9 mouse cellular contexts compared by ENCODE assay signal in the genomic region with DNA sequence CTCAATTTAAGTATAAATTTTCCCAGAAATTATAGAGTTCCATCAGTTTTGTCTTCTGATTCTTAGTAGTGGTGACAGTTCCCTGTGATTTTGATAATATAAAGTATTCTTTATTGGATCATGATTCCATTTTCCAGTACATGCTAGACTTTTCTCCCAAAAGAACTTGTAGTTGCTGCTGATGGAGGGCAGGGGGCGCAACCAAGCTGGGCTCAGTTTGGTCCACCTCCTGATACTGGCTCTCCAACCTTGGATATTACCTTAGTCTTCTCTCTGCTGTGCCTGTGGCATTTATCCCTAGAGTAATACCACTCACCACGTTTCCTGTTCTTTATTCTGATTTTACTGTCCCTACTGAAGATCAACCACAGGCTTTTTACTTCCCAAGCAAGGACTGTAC. TPM values are rescaled to one million over a fixed set of nuclear protein-coding genes. Genes with fewer than 3 reads are reported as not detected.
DNase-seq lines count a peak whose midpoint lies in the region; ATAC-seq and TF ChIP-seq lines count a peak whose summit lies in the region.
"Had no signal": no experiment of that assay in that cellular context is flagged by ENCODE, and none has a peak within 500 bp of the region (broad histone marks: within the 10 kb centered on the region; RNA-seq: fewer than 3 reads in every experiment).

No protein-coding gene starts in this region.

- H3K27ac ChIP-seq in gastrocnemius, adult 2 months, result no peak overlapping the region
- no peak overlapping the region for H3K27ac ChIP-seq in spleen, adult 2 months (ENCODE audit: insufficient read depth, low read length)
- no peak overlapping the region for H3K27ac ChIP-seq in bone marrow, adult 2 months (ENCODE audit: control insufficient read depth, insufficient read depth, low read depth, low read length, poor library complexity)
- no peak overlapping the region for H3K27ac ChIP-seq in stomach, postnatal 0 days (replicated peaks)
- H3K27ac ChIP-seq in neural tube, embryonic 15.5 days (replicated peaks), result no peak overlapping the region
- H3K27ac ChIP-seq: hindbrain, embryonic 12.5 days had no signal

- no peaks in the 10 kb centered on the region for H3K9me3 ChIP-seq in stomach, postnatal 0 days (ENCODE audit: control insufficient read depth, low read length)
- no peaks in the 10 kb centered on the region for H3K9me3 ChIP-seq in neural tube, embryonic 15.5 days (replicated peaks)
- H3K9me3 ChIP-seq: hindbrain, embryonic 12.5 days had no signal

- no peak for TF ChIP-seq POLR2A in spleen, adult 2 months (IDR thresholded peaks at IDR 0.05; ENCODE audit: low read depth, low read length)
- no peak for TF ChIP-seq POLR2A in bone marrow, adult 2 months (IDR thresholded peaks at IDR 0.05; ENCODE audit: borderline replicate concordance, control insufficient read depth, low read depth, low read length)

- 39% methylated on average over 2 of the region's 2 CpGs for WGBS in spleen, adult 2 months
- 33% methylated on average over 2 of the region's 2 CpGs for WGBS in bone marrow, adult 2 months
- 66% methylated on average over 2 of the region's 2 CpGs for WGBS in stomach, postnatal 0 days
- 67% methylated on average over 2 of the region's 2 CpGs for WGBS in neural tube, embryonic 15.5 days

- no peak overlapping the region for H3K9ac ChIP-seq in stomach, postnatal 0 days (ENCODE audit: low read length)
- H3K9ac ChIP-seq in neural tube, embryonic 15.5 days (replicated peaks), result no peak overlapping the region
- H3K9ac ChIP-seq: hindbrain, embryonic 12.5 days had no signal

- TF ChIP-seq EP300 in stomach, postnatal 0 days (optimal IDR thresholded peaks at IDR 0.05), result no peak

- intact Hi-C loops in gastrocnemius, adult 2 months (cut with DNase I), result no loop called here

- ATAC-seq in stomach, postnatal 0 days (ENCODE audit: low FRiP score, low TSS enrichment), result no peak
- ATAC-seq in neural tube, embryonic 15.5 days (ENCODE audit: low FRiP score), result no peak

- H3K27me3 ChIP-seq in spleen, adult 2 months (ENCODE audit: control insufficient read depth, insufficient read depth, low read length), result 0 out of 2 replicates have a peak, but pooled peaks cover 3% of the 10 kb centered on the region
- H3K27me3 ChIP-seq in stomach, postnatal 0 days (ENCODE audit: control insufficient read depth, insufficient read depth, low read length), result no peaks in the 10 kb centered on the region
- H3K27me3 ChIP-seq in neural tube, embryonic 15.5 days (replicated peaks), result 0 out of 2 replicates have a peak, but pooled peaks cover 2% of the 10 kb centered on the region
- H3K27me3 ChIP-seq: hindbrain, embryonic 12.5 days had no signal

- peak; percentile 72 for TF ChIP-seq CTCF in gastrocnemius, adult 2 months (IDR thresholded peaks at IDR 0.05)
- TF ChIP-seq CTCF in spleen, adult 2 months (IDR thresholded peaks at IDR 0.05; ENCODE audit: extremely low read depth, insufficient read depth, insufficient read length, insufficient replicate concordance), result peak; percentile 36; the same call in 1 of the 2 replicates
- peak; percentile 64 for TF ChIP-seq CTCF in bone marrow, adult 2 months (IDR thresholded peaks at IDR 0.05; ENCODE audit: control insufficient read depth, insufficient read depth, low read length)
- TF ChIP-seq CTCF in stomach, postnatal 0 days (IDR thresholded peaks at IDR 0.05; ENCODE audit: low read depth), result peak; percentile 58

- DNase-seq in gastrocnemius, adult 2 months, result no peak
- no peak for DNase-seq in gastrocnemius, postnatal 10 days
- peak in 1 of 2 experiments; percentile 16 for DNase-seq in spleen, adult 2 months (ENCODE audit: low read depth in 1 of 2, low spot score in 2 of 2)
- DNase-seq in spleen, postnatal 14 days (ENCODE audit: low spot score in 2 of 2), result no peak
- no peak for DNase-seq in stomach, postnatal 0 days (ENCODE audit: low spot score)
- DNase-seq in layer of hippocampus, postnatal 25 days (ENCODE audit: extremely low spot score in 1 of 2, low spot score in 1 of 2), result no peak

- no peak overlapping the region for H3K4me3 ChIP-seq in gastrocnemius, adult 2 months
- H3K4me3 ChIP-seq in spleen, adult 2 months (ENCODE audit: extremely low read depth, insufficient read depth, insufficient read length), result no peak overlapping the region
- no peak overlapping the region for H3K4me3 ChIP-seq in bone marrow, adult 2 months (replicated peaks; ENCODE audit: control insufficient read depth, low read depth, low read length)
- no peak overlapping the region for H3K4me3 ChIP-seq in stomach, postnatal 0 days (ENCODE audit: low read depth, low read length)
- H3K4me3 ChIP-seq in neural tube, embryonic 15.5 days (replicated peaks), result no peak overlapping the region
- H3K4me3 ChIP-seq: hindbrain, embryonic 12.5 days had no signal

- H3K4me2 ChIP-seq in stomach, postnatal 0 days (replicated peaks; ENCODE audit: low read depth), result no peak overlapping the region
- no peak overlapping the region for H3K4me2 ChIP-seq in neural tube, embryonic 15.5 days
- H3K4me2 ChIP-seq: hindbrain, embryonic 12.5 days had no signal

- H3K4me1 ChIP-seq in spleen, adult 2 months (ENCODE audit: control insufficient read depth, insufficient read depth, insufficient read length), result no peaks in the 10 kb centered on the region
- H3K4me1 ChIP-seq in bone marrow, adult 2 months (ENCODE audit: control insufficient read depth, insufficient read depth, low read length), result no peaks in the 10 kb centered on the region
- no peaks in the 10 kb centered on the region for H3K4me1 ChIP-seq in stomach, postnatal 0 days (replicated peaks; ENCODE audit: control insufficient read depth, insufficient read depth)
- H3K4me1 ChIP-seq in neural tube, embryonic 15.5 days, result no peaks in the 10 kb centered on the region
- H3K4me1 ChIP-seq: hindbrain, embryonic 12.5 days had no signal

- H3K36me3 ChIP-seq in spleen, adult 2 months (ENCODE audit: control insufficient read depth, insufficient read depth, low read length), result no peaks in the 10 kb centered on the region
- H3K36me3 ChIP-seq in stomach, postnatal 0 days (ENCODE audit: control insufficient read depth, insufficient read depth, low read length), result no peaks in the 10 kb centered on the region
- no peaks in the 10 kb centered on the region for H3K36me3 ChIP-seq in neural tube, embryonic 15.5 days
- H3K36me3 ChIP-seq: hindbrain, embryonic 12.5 days had no signal

RNA-seq across cellular contexts. Expression of a gene that starts 6.0 kb away (rescaled TPM):
- 10 to 100 TPM; 10.5 to 10.8 TPM for total RNA-seq in gastrocnemius, adult 2 months (2021)
- total RNA-seq in gastrocnemius, postnatal 10 days (2021), result 10 to 100 TPM; 11.0 to 14.5 TPM
- 5.2 and 6.2 TPM in 2 replicates for polyA plus RNA-seq in spleen, adult 2 months (2012; rRNA removed)
- 5.9 and 6.3 TPM in 2 replicates for polyA plus RNA-seq in bone marrow, adult 2 months (2011; ENCODE audit: insufficient read depth, insufficient read length, low replicate concordance, missing spikeins)
- 17.1 and 18.1 TPM in 2 replicates for polyA plus RNA-seq in stomach, postnatal 0 days (2015; fragmentation: Nextera tagmentation; extraction: Ambion mirVana)
- 51.4 and 52.6 TPM in 2 replicates for polyA plus RNA-seq in neural tube, embryonic 15.5 days (2015; fragmentation: Nextera tagmentation; extraction: Ambion mirVana)
- 10 to 100 TPM; 43.1 to 43.9 TPM for total RNA-seq in layer of hippocampus, postnatal 25 days (2021)
